Mouse (Mus musculus): ENCODE measurements around the gene Impad1.

Impad1 gene

GRCm38 (mm10) chr4:4792992-4793834 lies at the start of gene Impad1:
TSS of gene Impad1 (minus strand) at chr4:4793355.
- in situ Hi-C loops (cut with MboI, MseI): loop anchor here (25.0 kb wide), 1 partner anchor 1594 kb away; no protein-coding TSS in a partner anchor

DNA sequence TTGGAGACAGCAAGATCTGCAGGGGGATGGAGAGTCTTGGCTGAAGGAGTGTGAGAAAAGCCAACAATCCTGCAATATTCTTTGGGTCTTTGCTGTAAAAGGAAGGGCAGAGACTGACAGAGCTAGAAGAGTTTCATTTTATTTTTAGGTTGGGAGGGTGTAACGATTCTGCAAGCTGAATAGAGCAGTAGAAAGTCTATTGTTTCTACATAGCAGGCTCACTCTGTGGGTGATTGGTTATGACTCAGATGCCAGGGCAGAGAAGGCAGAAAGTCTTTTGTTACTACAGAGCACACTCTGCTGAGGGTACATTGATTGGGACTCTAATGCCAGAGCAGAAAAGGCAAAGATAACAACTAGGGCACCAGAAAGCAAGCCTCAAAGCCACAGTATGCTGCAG lies 47.0 kb upstream of the Impad1 start:
- in situ Hi-C loops (cut with MboI, MseI): no loop called here

DNA sequence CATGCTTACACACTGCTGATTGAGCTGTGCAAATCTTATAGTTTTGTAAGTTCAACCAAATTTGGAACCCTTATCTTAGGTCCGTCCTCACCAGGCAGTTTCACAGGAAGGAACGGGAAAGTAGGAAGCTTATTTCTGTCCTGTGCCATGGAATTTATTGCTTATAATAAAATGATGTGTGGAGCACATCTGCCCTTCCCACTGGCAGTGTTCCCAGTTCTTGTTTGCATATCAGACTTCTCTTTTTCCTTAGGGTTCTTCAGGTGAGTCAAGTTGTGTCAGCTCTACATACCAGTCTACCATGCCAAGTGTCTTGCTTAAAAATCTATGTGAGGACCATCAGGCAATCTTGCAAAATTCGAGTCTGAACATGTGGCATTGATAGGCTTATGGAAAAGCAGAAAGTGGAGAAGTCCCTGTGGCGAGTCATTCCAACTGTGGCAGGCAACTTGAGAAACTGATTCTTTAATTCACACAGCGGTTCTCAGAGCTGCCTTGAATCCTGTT lies 40.7 kb upstream of the Impad1 start:
- in situ Hi-C loops (cut with MboI, MseI): no loop called here

DNA sequence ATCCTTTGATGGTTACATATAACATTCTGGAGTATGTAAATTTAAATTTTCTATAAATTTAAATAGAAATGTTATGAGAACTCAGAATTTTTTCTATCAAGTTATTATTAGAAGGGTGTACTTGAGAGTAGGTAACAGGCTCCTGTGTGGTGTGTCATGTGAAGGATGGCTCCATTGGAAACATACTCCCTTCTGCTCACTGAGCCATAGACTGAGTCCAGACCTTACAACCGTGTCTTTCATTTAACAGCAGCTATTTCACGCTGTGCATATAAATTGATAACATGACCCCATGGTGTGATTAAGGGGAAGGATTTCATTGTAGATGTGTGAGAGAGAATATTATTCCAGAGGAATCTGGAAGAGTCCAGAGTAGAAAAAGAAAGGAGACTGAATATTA lies 35.0 kb upstream of the Impad1 start:
- in situ Hi-C loops (cut with MboI, MseI): loop anchor here (5.0 kb wide), 1 partner anchor 76 kb away; no protein-coding TSS in a partner anchor

DNA sequence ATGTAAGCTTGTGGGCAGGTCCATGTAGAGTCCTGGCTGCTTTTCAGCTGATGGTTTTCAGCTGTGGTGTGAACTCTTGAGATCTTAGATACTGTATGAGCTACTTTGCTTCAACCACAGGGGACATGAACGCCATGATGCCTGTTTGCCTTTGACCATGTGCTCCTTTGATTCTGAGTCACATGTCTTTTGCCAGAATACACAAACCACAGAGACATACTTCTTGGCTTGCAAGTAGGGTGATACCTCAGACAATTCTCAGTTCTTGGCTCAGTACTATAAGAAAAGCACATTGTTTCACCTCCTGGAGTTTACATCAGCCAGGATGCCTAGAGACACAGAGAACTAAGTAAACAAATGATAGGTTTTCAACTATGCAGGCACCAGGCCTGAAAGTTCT lies 29.0 kb upstream of the Impad1 start:
- in situ Hi-C loops (cut with MboI, MseI): loop anchor here (25.0 kb wide), 1 partner anchor 835 kb away; no protein-coding TSS in a partner anchor

GRCm38 (mm10) chr4:4792141-4792991 lies 789 bp downstream of the Impad1 start:
- in situ Hi-C loops (cut with MboI, MseI): loop anchor here (25.0 kb wide), 1 partner anchor 1595 kb away; no protein-coding TSS in a partner anchor

DNA sequence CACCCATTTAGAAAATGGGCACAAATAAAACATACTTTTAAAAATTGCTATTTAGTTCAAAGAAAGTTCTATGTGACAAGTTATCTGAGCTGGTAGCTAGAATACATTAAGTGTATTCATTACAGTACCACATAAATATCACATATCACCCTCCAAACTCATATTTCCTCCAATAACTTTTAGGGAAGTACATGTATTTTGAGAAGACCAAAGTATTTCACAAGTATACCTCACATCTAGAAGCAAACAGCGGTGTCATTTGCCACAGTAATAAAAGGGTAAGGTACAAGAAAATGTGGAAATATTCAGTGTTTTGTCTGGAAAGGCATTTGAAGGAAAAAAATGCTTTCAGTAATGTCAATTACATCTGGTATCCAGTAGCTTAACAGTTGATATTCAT lies 2.0 kb downstream of the Impad1 start:
- in situ Hi-C loops (cut with MboI, MseI): loop anchor here (25.0 kb wide), 1 partner anchor 1596 kb away; no protein-coding TSS in a partner anchor

DNA sequence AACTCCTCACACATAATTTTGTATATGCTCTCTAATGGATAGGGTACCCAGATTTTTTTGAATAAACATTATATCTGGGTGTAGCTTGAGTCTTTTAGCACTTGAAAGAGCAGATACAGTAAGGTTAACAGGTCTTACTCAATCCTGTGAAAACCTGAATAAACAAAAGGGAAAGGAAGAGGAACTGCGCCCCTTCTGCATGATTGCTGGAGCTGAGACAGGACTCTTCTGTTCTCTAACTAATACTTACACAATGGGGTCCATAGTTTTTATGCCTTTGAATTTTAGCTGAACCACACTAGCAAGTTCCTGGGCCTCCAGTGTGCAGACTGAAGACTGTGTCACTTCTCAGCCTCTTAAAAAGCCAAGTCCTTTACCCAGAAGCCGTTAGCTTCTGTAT lies 8.0 kb downstream of the Impad1 start:
- in situ Hi-C loops (cut with MboI, MseI): loop anchor here (10.0 to 25.0 kb wide), 2 partner anchors 1390 to 1602 kb away; no protein-coding TSS in a partner anchor

DNA sequence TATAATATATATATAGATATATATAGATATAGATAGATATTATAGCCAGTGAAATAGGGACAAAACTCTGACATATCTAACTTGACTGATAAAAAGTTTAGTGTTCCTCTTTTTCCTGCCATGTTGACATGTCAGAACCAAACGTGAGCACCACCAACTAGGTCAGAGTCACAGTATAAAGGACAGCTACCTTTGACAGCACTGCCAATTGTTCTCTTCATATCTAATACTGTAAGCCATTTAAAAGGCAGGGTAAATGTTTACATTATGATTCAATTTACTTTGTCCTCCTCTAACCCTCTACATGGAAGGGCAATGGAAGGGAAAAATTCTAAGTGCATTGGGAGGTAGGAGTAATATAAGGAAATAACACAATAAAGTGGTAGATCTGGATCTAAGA lies 8.8 kb downstream of the Impad1 start:
- in situ Hi-C loops (cut with MboI, MseI): loop anchor here (10.0 to 25.0 kb wide), 2 partner anchors 1390 to 1603 kb away; no protein-coding TSS in a partner anchor

DNA sequence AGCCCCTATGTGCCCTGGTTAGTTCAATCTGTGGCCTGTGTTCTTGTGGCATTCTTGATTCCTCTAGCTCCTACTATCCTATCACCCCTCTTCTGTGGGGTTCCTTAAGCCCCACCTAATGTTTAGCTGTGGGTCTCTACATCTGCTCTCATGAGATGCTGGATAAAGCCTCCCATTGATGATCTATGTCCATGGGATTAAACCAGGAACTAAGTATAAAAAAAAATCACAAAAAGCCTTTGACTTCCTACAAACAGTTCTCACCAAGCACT lies 9.5 kb downstream of the Impad1 start:
- in situ Hi-C loops (cut with MboI, MseI): loop anchor here (10.0 to 25.0 kb wide), 2 partner anchors 1391 to 1604 kb away; no protein-coding TSS in a partner anchor

- in situ Hi-C loops (cut with MboI, MseI): loop anchor here (10.0 to 25.0 kb wide), 2 partner anchors 1392 to 1604 kb away; no protein-coding TSS in a partner anchor
These were observed 10.1 kb downstream of the Impad1 start for GRCm38 (mm10) chr4:4782882-4783685.

DNA sequence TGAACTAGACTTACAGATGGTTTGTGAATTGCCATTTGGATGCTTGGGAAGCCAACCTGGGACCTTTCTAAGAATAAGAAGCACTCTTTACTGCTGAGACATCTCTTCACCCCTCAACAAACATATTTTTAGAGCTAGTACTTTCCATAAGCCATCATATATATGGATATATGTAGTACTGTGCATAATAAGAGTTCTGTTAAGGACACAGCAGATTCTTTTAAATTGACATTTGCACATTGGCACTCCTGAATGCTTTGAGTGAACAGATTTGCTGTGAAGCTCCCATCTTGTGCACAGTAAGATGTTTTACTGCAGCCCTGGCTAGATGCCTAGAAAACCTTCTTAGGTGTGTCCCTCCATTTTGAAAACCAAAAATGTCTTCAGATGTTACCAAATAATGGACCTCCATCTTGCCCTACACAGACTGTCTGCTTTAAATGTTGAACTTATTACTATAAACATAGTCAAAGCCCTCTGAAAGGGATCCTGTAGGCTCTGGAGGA lies 13.8 kb downstream of the Impad1 start:
- in situ Hi-C loops (cut with MboI, MseI): loop anchor here (25.0 kb wide), 1 partner anchor 1608 kb away; no protein-coding TSS in a partner anchor

GRCm38 (mm10) chr4:4771523-4772114 lies 21.5 kb downstream of the Impad1 start:
- in situ Hi-C loops (cut with MboI, MseI): no loop called here

DNA sequence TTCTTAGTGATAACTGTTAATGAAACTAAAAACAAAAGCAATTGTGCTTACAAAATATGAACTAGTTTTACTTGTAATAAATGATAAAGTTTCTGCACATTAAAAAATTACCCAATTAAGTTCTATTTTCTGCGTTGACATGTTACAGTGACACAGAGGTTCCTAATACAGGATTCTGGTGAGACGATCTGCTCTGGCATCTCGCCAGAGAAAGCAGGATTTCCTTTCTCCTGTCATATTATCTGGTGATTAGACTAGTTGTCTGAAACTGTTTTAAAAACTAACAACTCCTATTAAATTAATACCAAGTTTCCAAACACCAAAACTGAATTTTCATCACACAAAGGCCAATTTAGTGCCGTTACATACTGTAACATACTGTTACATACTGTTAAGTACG lies 27.3 kb downstream of the Impad1 start:
- in situ Hi-C loops (cut with MboI, MseI): no loop called here

- in situ Hi-C loops (cut with MboI, MseI): no loop called here
These were observed 34.8 kb downstream of the Impad1 start for GRCm38 (mm10) chr4:4758376-4758775.

GRCm38 (mm10) chr4:4729427-4729826 lies 63.7 kb downstream of the Impad1 start:
- in situ Hi-C loops (cut with MboI, MseI): no loop called here

- in situ Hi-C loops (cut with MboI, MseI): no loop called here
These were observed 66.8 kb downstream of the Impad1 start for GRCm38 (mm10) chr4:4726241-4726776.

- in situ Hi-C loops (cut with MboI, MseI): no loop called here
These were observed 69.3 kb downstream of the Impad1 start for GRCm38 (mm10) chr4:4723821-4724220.

DNA sequence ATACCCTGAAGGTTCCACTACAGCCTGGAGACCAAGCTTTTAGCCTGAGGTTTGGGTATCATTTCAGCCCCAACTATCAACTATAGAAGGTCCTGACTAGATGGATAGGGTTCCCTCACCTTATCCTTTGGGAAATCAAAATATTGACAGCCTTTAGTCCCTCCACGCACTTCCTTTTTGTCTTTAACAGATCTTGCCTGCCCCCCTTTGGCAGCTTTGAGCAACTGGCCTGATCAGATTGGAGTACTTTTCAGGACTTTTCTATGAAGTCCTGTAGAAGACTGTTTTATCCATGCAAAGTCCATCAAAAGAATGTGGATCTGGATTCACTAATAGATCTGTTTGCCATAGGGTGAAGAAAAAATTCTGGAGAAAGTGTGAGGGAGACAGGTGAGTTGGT lies 71.1 kb downstream of the Impad1 start:
- in situ Hi-C loops (cut with MboI, MseI): no loop called here

- in situ Hi-C loops (cut with MboI, MseI): no loop called here
These were observed 75.3 kb downstream of the Impad1 start for GRCm38 (mm10) chr4:4717763-4718347.
